Mouse (Mus musculus) small intestine, adult 2 months (tissue): Measurements from ENCODE around the gene Ugt2b38.

Experiments
- CTCF ChIP-seq: fragments of 200-500 bp; IDR thresholded peaks from 2 replicates; pipeline ENCODE4 v1.5.1; 2012; ENCODE audit warnings: low read depth, mild to moderate bottlenecking, control low read depth, inconsistent platforms, low read length, moderate library complexity, mixed read lengths; ENCODE audit not compliant: insufficient replicate concordance, insufficient read length; ENCODE audit errors: extremely low read depth
- POLR2A ChIP-seq: fragments of 200-500 bp; IDR thresholded peaks from 2 replicates; pipeline ENCODE4 v1.6.1; 2012; ENCODE audit warnings: low read depth, mild to moderate bottlenecking, control low read depth, inconsistent platforms, low read length, moderate library complexity

DNA sequence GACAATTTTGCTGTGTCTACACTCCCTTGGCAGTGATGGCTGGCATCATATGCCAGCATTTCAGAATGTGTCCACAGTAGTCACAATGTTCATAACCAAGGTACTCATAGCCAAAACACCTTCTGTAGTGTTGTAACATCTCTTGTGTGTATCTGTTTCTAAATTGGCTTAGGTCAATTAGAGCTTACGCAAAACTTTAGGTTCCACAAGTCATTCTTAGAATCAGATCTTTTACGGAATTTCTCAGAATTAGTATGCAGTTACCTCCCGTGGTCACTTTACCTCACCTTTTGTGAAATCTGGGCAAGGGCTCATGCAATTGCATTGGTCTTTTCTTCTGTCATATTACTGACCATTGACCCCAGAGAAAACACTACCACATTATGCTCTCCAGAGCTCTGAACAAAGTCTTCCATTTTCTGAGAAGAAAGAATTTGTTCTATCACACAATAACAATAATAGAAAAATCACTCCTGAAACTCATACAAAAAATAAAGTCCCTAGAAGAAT, 48.1 kb downstream of the Ugt2b38 start:
- TF ChIP-seq CTCF, result no peak
- no peak for TF ChIP-seq POLR2A
